Mouse (Mus musculus): ENCODE measurements around the gene Kcnj15. TPM values are rescaled to one million over a fixed set of nuclear protein-coding genes. Genes with fewer than 3 reads are reported as not detected.

Gene Kcnj15
- polyA plus RNA-seq, 1 experiment from 2014 or later = 0.51 TPM

GRCm38 (mm10) chr16:95223435-95223834 is 33.9 kb upstream of the Kcnj15 start:
- no peak for ATAC-seq (ENCODE audit: insufficient number of reproducible peaks, insufficient read depth, low FRiP score, low TSS enrichment)
- no peaks in the 10 kb centered on the region for H3K36me3 ChIP-seq
- peaks cover 8% of the 10 kb centered on the region; the same call in 1 of the 2 replicates for H3K4me1 ChIP-seq
- no peak overlapping the region for H3K9ac ChIP-seq
- no peaks in the 10 kb centered on the region for H3K9me3 ChIP-seq
- no peak overlapping the region for H3K4me3 ChIP-seq
- H3K27ac ChIP-seq = no peak overlapping the region
- H3K4me2 ChIP-seq (replicated peaks) = no peak overlapping the region
- 84% methylated on average over 8 of the region's 8 CpGs for WGBS
- H3K27me3 ChIP-seq = no peaks in the 10 kb centered on the region

- WGBS = 75% methylated on average over 7 of the region's 7 CpGs
Measured at GRCm38 (mm10) chr16:95225285-95225684, 32.1 kb upstream of the Kcnj15 start.

GRCm38 (mm10) chr16:95231768-95232167 is 25.6 kb upstream of the Kcnj15 start:
- Histone ChIP-seq H3K4me3 (no peak overlapping the region), H3K27ac (no peak overlapping the region), H3K4me1 (no peaks in the 10 kb centered on the region), H3K4me2 (replicated peaks) (no peak overlapping the region), H3K36me3 (no peaks in the 10 kb centered on the region), H3K27me3 (no peaks in the 10 kb centered on the region), H3K9ac (no peak overlapping the region), H3K9me3 (no peaks in the 10 kb centered on the region)
- ATAC-seq (ENCODE audit: insufficient number of reproducible peaks, insufficient read depth, low FRiP score, low TSS enrichment) = no peak
- WGBS = 85% methylated on average over 4 of the region's 4 CpGs

More at GRCm38 (mm10) chr16:95225285-95225684, 32.1 kb upstream of the Kcnj15 start:
- Histone ChIP-seq H3K9ac (no peak overlapping the region), H3K4me3 (no peak overlapping the region), H3K36me3 (no peaks in the 10 kb centered on the region), H3K9me3 (no peaks in the 10 kb centered on the region), H3K27ac (no peak overlapping the region), H3K27me3 (no peaks in the 10 kb centered on the region), H3K4me2 (replicated peaks) (no peak overlapping the region), H3K4me1 (peaks cover 8% of the 10 kb centered on the region; the same call in 1 of the 2 replicates)
- ATAC-seq (ENCODE audit: insufficient number of reproducible peaks, insufficient read depth, low FRiP score, low TSS enrichment) = no peak

GRCm38 (mm10) chr16:95234891-95235548 is 22.3 kb upstream of the Kcnj15 start:
- no peak overlapping the region for H3K4me2 ChIP-seq (replicated peaks)
- H3K4me1 ChIP-seq = no peaks in the 10 kb centered on the region
- H3K27ac ChIP-seq = no peak overlapping the region
- H3K36me3 ChIP-seq = no peaks in the 10 kb centered on the region
- H3K27me3 ChIP-seq = no peaks in the 10 kb centered on the region
- H3K9me3 ChIP-seq = no peaks in the 10 kb centered on the region
- H3K4me3 ChIP-seq = no peak overlapping the region
- no peak for ATAC-seq (ENCODE audit: insufficient number of reproducible peaks, insufficient read depth, low FRiP score, low TSS enrichment)
- WGBS = 87% methylated on average over 2 of the region's 2 CpGs
- H3K9ac ChIP-seq = no peak overlapping the region

GRCm38 (mm10) chr16:95239209-95239925 is 18.0 kb upstream of the Kcnj15 start:
- 67% methylated on average over 7 of the region's 7 CpGs for WGBS
- no peak for ATAC-seq (ENCODE audit: insufficient number of reproducible peaks, insufficient read depth, low FRiP score, low TSS enrichment)
- Histone ChIP-seq H3K4me2 (replicated peaks) (no peak overlapping the region), H3K9ac (no peak overlapping the region), H3K9me3 (no peaks in the 10 kb centered on the region), H3K36me3 (no peaks in the 10 kb centered on the region), H3K27me3 (no peaks in the 10 kb centered on the region), H3K4me1 (no peaks in the 10 kb centered on the region), H3K4me3 (no peak overlapping the region), H3K27ac (no peak overlapping the region)

DNA sequence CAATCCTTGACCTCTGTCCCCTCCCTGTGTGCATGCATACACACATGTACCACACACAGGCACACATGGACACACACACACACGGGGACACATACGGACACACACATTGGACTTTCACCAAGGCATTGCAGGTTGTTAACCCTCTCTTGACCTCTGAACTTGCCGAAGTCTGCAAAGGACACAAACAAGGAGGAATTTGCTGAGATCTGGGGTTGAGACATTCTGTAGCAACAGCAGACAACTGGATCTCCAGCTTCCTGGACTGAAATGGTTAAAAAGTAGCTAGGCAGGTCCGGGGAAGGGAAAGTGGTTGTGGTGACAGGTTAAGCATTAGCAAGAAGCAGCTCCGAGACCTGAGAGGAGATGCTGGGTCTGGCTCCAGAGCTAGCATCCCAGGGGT is 16.7 kb upstream of the Kcnj15 start:
- no peaks in the 10 kb centered on the region for H3K4me1 ChIP-seq
- ATAC-seq (ENCODE audit: insufficient number of reproducible peaks, insufficient read depth, low FRiP score, low TSS enrichment) = no peak
- H3K27ac ChIP-seq = no peak overlapping the region
- no peaks in the 10 kb centered on the region for H3K27me3 ChIP-seq
- no peak overlapping the region for H3K4me3 ChIP-seq
- H3K4me2 ChIP-seq (replicated peaks) = no peak overlapping the region
- H3K9ac ChIP-seq = no peak overlapping the region
- no peaks in the 10 kb centered on the region for H3K9me3 ChIP-seq
- 50% methylated on average over 5 of the region's 5 CpGs for WGBS
- H3K36me3 ChIP-seq = no peaks in the 10 kb centered on the region

DNA sequence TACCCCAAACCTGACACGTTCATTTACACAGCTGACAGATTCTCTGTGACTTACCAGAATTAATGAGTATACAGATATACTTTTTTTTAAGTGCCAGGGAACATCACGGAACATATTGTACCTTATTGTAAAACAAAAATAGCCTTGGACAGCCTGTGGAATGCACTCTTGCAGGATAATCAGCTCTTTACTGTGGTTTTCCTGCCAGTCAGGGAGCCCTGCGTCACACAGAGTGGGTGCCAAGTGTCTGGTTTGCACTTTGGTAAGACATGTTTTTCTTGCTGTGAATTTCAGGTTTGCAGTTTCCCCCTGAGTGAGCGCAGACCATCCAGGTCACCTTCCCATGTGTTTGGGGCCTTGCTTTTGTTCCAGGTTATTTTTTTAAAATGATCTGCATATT is 15.8 kb upstream of the Kcnj15 start:
- 62% methylated on average over 4 of the region's 4 CpGs for WGBS
- no peak overlapping the region for H3K27ac ChIP-seq
- ATAC-seq (ENCODE audit: insufficient number of reproducible peaks, insufficient read depth, low FRiP score, low TSS enrichment) = no peak

GRCm38 (mm10) chr16:95242114-95242513 is 15.2 kb upstream of the Kcnj15 start:
- no peak overlapping the region for H3K9ac ChIP-seq
- ATAC-seq (ENCODE audit: insufficient number of reproducible peaks, insufficient read depth, low FRiP score, low TSS enrichment) = no peak
- 91% methylated on average over 4 of the region's 4 CpGs for WGBS
- H3K27me3 ChIP-seq = no peaks in the 10 kb centered on the region
- H3K4me2 ChIP-seq (replicated peaks) = no peak overlapping the region
- H3K4me3 ChIP-seq = no peak overlapping the region
- no peaks in the 10 kb centered on the region for H3K36me3 ChIP-seq
- no peaks in the 10 kb centered on the region for H3K9me3 ChIP-seq
- no peaks in the 10 kb centered on the region for H3K4me1 ChIP-seq
- no peak overlapping the region for H3K27ac ChIP-seq

More for the DNA sequence above, 15.8 kb upstream of the Kcnj15 start:
- H3K36me3 ChIP-seq = no peaks in the 10 kb centered on the region
- H3K4me1 ChIP-seq = no peaks in the 10 kb centered on the region
- no peak overlapping the region for H3K9ac ChIP-seq
- H3K4me3 ChIP-seq = no peak overlapping the region
- no peak overlapping the region for H3K4me2 ChIP-seq (replicated peaks)
- H3K9me3 ChIP-seq = no peaks in the 10 kb centered on the region
- no peaks in the 10 kb centered on the region for H3K27me3 ChIP-seq

- no peak for ATAC-seq (ENCODE audit: insufficient number of reproducible peaks, insufficient read depth, low FRiP score, low TSS enrichment)
- H3K36me3 ChIP-seq = no peaks in the 10 kb centered on the region
- H3K4me2 ChIP-seq (replicated peaks) = no peak overlapping the region
- H3K27me3 ChIP-seq = no peaks in the 10 kb centered on the region
- H3K27ac ChIP-seq = no peak overlapping the region
- 88% methylated on average over 1 of the region's 1 CpGs for WGBS
- H3K4me3 ChIP-seq = no peak overlapping the region
- H3K9me3 ChIP-seq = no peaks in the 10 kb centered on the region
- H3K4me1 ChIP-seq = no peaks in the 10 kb centered on the region
- no peak overlapping the region for H3K9ac ChIP-seq
Measured at GRCm38 (mm10) chr16:95243401-95243800, 14.0 kb upstream of the Kcnj15 start.

GRCm38 (mm10) chr16:95244626-95245303 is 12.6 kb upstream of the Kcnj15 start:
- no peaks in the 10 kb centered on the region for H3K27me3 ChIP-seq
- H3K4me2 ChIP-seq (replicated peaks) = no peak overlapping the region
- no peaks in the 10 kb centered on the region for H3K4me1 ChIP-seq
- no peak overlapping the region for H3K27ac ChIP-seq
- WGBS = 86% methylated on average over 12 of the region's 12 CpGs
- no peaks in the 10 kb centered on the region for H3K36me3 ChIP-seq
- H3K9me3 ChIP-seq = no peaks in the 10 kb centered on the region
- no peak overlapping the region for H3K9ac ChIP-seq
- ATAC-seq (ENCODE audit: insufficient number of reproducible peaks, insufficient read depth, low FRiP score, low TSS enrichment) = no peak
- no peak overlapping the region for H3K4me3 ChIP-seq

DNA sequence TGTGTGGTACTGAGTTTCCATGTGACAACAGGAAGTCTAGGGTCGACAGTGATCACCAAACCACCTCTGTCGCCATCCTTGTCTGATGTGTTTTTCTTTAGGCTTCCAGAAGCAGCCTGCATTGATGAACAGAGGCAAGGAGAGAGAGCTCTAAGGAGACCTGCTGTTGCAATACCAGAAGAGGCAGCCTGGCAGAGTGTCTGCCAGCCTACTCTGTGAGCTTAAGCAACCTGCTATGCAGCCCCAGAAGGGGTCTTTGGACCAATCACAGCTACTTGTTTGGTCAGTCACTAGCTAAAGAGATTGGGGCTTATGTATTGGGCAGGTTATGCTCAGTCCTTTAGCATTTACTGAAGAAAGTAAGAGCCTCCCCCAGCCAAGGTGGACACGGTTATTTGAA is 11.9 kb upstream of the Kcnj15 start:
- H3K9me3 ChIP-seq = no peaks in the 10 kb centered on the region
- H3K27me3 ChIP-seq = no peaks in the 10 kb centered on the region
- H3K4me2 ChIP-seq (replicated peaks) = no peak overlapping the region
- no peak overlapping the region for H3K9ac ChIP-seq
- no peak for ATAC-seq (ENCODE audit: insufficient number of reproducible peaks, insufficient read depth, low FRiP score, low TSS enrichment)
- 66% methylated on average over 3 of the region's 3 CpGs for WGBS
- no peak overlapping the region for H3K4me3 ChIP-seq
- no peaks in the 10 kb centered on the region for H3K4me1 ChIP-seq
- H3K27ac ChIP-seq = no peak overlapping the region
- H3K36me3 ChIP-seq = no peaks in the 10 kb centered on the region

DNA sequence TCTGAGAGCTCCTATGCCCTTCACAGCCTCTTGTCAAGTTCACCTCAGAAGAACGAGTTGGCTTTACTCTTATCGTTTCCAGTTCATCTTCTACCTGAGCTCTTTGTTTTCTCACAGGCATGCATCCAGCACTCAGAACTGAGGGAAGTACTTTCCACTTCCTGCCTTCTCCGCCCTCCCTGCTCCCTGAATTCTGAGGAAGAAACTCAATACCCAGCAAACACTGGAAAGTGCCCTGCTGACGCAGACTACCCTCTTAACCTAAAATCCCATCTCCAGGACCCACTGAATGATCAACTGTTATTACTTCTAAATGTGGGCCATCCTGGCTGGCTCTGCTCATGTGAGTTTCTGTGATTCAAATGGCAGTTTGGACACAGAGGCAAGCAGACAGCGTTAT is 8.7 kb upstream of the Kcnj15 start:
- WGBS = 64% methylated on average over 5 of the region's 5 CpGs
- Histone ChIP-seq H3K27ac (no peak overlapping the region), H3K4me3 (no peak overlapping the region), H3K9me3 (no peaks in the 10 kb centered on the region), H3K36me3 (no peaks in the 10 kb centered on the region), H3K4me2 (replicated peaks) (no peak overlapping the region), H3K4me1 (no peaks in the 10 kb centered on the region), H3K9ac (no peak overlapping the region), H3K27me3 (no peaks in the 10 kb centered on the region)
- ATAC-seq (ENCODE audit: insufficient number of reproducible peaks, insufficient read depth, low FRiP score, low TSS enrichment) = no peak
